Mouse (Mus musculus): ENCODE data around the gene Gm21981. TPM values are rescaled to one million over a fixed set of nuclear protein-coding genes. Genes with fewer than 3 reads are reported as not detected.
A peak's percentile ranks its signal among the peaks of the same experiment; 100 is the strongest.

The Gm21981 gene
- total RNA-seq, 1 experiment, result 0.36 TPM

DNA sequence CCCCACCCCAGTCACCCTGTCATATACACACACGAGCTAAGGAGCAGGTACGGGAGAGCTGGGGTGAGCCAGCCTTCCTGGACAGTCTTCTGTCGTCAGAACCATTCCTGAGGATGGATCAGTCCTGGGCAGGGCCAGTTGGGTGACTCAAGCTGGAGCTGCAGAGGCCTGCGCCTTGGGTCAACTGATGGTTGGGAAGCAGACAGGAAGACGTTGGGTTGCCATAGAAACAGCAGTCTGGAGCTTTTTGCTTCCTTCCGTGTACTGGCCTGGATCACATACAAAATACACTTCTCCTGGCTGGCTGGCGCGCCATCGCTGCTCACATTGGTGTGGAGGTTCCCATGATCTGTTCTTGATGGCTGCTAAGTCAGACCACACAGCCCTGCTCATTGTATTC is 7.5 kb upstream of the Gm21981 start:
- no peaks in the 10 kb centered on the region for H3K9me3 ChIP-seq (ENCODE audit: control insufficient read depth, insufficient read depth, low read depth, low read length)
- in situ Hi-C loops (cut with MboI; ENCODE audit: low sequenced_read_pairs in 2 of 2, unreplicated experiment in 2 of 2), result no loop called here
- no peak for DNase-seq (ENCODE audit: low read depth, low spot score)
- peaks cover 14% of the 10 kb centered on the region; the same call in 1 of the 2 replicates for H3K36me3 ChIP-seq (ENCODE audit: control insufficient read depth, insufficient read depth, low read length, poor library complexity, severe bottlenecking)
- peaks cover 0 to 27% of the 10 kb centered on the region in 2 experiments; a peak in 3 of 4 replicates for H3K4me1 ChIP-seq (ENCODE audit: control insufficient read depth in 2 of 2, insufficient read depth in 2 of 2, low read length in 2 of 2, poor library complexity in 1 of 2)
- no peak for TF ChIP-seq ZC3H11A (IDR thresholded peaks at IDR 0.05; ENCODE audit: borderline replicate concordance, low read depth, low read length)
- TF ChIP-seq HCFC1 (IDR thresholded peaks at IDR 0.05; ENCODE audit: borderline replicate concordance, insufficient read depth, low read length), result no peak
- H3K4me3 ChIP-seq (ENCODE audit: insufficient read depth in 1 of 2, low read depth in 1 of 2, low read length in 2 of 2, poor library complexity in 1 of 2, severe bottlenecking in 1 of 2), result no peak overlapping the region
- H3K9ac ChIP-seq (ENCODE audit: insufficient read depth, low read depth, low read length, poor library complexity, severe bottlenecking), result no peak overlapping the region
- no peak overlapping the region for H3K27ac ChIP-seq (ENCODE audit: insufficient read depth, low read depth, low read length, poor library complexity, severe bottlenecking)

DNA sequence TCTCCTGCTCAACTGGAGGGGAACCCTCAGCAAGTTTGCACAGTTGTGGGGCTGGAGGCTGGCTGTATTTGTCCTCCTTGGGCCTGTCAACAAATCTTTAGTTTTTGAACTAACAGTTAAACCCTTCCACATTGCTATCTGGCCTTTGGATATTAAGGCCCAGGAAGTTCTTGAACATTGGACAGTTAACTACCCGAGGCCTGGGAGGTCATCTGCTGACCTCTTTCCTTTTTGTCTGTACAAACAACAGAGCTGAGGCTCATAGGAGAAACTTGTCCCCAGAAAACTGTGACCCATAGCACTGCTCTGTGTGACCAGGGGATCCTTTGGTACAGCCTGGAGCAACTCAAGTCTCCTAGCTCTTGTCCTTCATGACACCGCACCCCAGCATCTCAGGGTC is 4.8 kb upstream of the Gm21981 start:
- H3K4me1 ChIP-seq (ENCODE audit: control insufficient read depth in 2 of 2, insufficient read depth in 2 of 2, low read length in 2 of 2, poor library complexity in 1 of 2), result peaks cover 0 to 17% of the 10 kb centered on the region in 2 experiments; a peak in 2 of 4 replicates
- H3K36me3 ChIP-seq (ENCODE audit: control insufficient read depth, insufficient read depth, low read length, poor library complexity, severe bottlenecking), result peaks cover 14% of the 10 kb centered on the region; the same call in 1 of the 2 replicates
- in situ Hi-C loops (cut with MboI; ENCODE audit: low sequenced_read_pairs in 2 of 2, unreplicated experiment in 2 of 2), result no loop called here
- no peak for TF ChIP-seq HCFC1 (IDR thresholded peaks at IDR 0.05; ENCODE audit: borderline replicate concordance, insufficient read depth, low read length)
- no peak for TF ChIP-seq CHD2 (IDR thresholded peaks at IDR 0.05; ENCODE audit: low read depth, low read length)
- no peak for TF ChIP-seq MAFK (IDR thresholded peaks at IDR 0.05; ENCODE audit: insufficient read depth, low read depth, low read length)
- TF ChIP-seq ZNF384 (IDR thresholded peaks at IDR 0.05; ENCODE audit: low read depth, low read length), result no peak
- no peak for TF ChIP-seq ZC3H11A (IDR thresholded peaks at IDR 0.05; ENCODE audit: borderline replicate concordance, low read depth, low read length)
- H3K27ac ChIP-seq (ENCODE audit: insufficient read depth, low read depth, low read length, poor library complexity, severe bottlenecking), result no peak overlapping the region
- H3K9ac ChIP-seq (ENCODE audit: insufficient read depth, low read depth, low read length, poor library complexity, severe bottlenecking), result no peak overlapping the region
- DNase-seq (ENCODE audit: low read depth, low spot score), result no peak
- H3K4me3 ChIP-seq (ENCODE audit: insufficient read depth in 1 of 2, low read depth in 1 of 2, low read length in 2 of 2, poor library complexity in 1 of 2, severe bottlenecking in 1 of 2), result no peak overlapping the region
- H3K9me3 ChIP-seq (ENCODE audit: control insufficient read depth, insufficient read depth, low read depth, low read length), result no peaks in the 10 kb centered on the region

DNA sequence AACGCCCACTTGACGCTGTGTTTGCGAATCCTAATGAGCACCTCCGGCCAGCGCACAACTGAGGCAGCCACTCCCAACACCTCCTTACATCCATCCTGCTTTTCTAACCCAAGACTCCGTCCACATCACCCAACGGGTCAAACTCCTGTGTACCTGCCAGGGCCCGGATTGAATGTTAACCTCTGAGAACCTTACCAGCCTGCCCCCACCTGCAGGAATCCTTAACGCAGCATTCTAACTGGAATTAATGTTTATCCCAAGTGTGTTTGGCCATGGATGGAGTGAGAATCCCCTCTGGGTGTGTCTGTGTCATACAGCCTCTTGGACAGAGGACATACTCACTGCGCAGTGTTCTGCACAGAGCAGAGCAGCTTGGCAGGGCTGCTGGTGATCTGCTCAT is 3.9 kb upstream of the Gm21981 start:
- in situ Hi-C loops (cut with MboI; ENCODE audit: low sequenced_read_pairs in 2 of 2, unreplicated experiment in 2 of 2), result no loop called here
- H3K36me3 ChIP-seq (ENCODE audit: control insufficient read depth, insufficient read depth, low read length, poor library complexity, severe bottlenecking), result peaks cover 14% of the 10 kb centered on the region; the same call in 1 of the 2 replicates
- no peak overlapping the region; the same call in 1 of the 2 replicates for H3K9ac ChIP-seq (ENCODE audit: insufficient read depth, low read depth, low read length, poor library complexity, severe bottlenecking)
- H3K4me1 ChIP-seq (ENCODE audit: control insufficient read depth in 2 of 2, insufficient read depth in 2 of 2, low read length in 2 of 2, poor library complexity in 1 of 2), result peaks cover 0 to 20% of the 10 kb centered on the region in 2 experiments; a peak in 2 of 4 replicates
- H3K4me3 ChIP-seq (ENCODE audit: insufficient read depth in 1 of 2, low read depth in 1 of 2, low read length in 2 of 2, poor library complexity in 1 of 2, severe bottlenecking in 1 of 2), result no peak overlapping the region
- no peak overlapping the region for H3K27ac ChIP-seq (ENCODE audit: insufficient read depth, low read depth, low read length, poor library complexity, severe bottlenecking)
- H3K9me3 ChIP-seq (ENCODE audit: control insufficient read depth, insufficient read depth, low read depth, low read length), result no peaks in the 10 kb centered on the region
- TF ChIP-seq ZNF384 (IDR thresholded peaks at IDR 0.05; ENCODE audit: low read depth, low read length) (no peak), ZC3H11A (IDR thresholded peaks at IDR 0.05; ENCODE audit: borderline replicate concordance, low read depth, low read length) (no peak), HCFC1 (IDR thresholded peaks at IDR 0.05; ENCODE audit: borderline replicate concordance, insufficient read depth, low read length) (no peak), MAFK (IDR thresholded peaks at IDR 0.05; ENCODE audit: insufficient read depth, low read depth, low read length) (no peak), CHD2 (IDR thresholded peaks at IDR 0.05; ENCODE audit: low read depth, low read length) (no peak)
- DNase-seq (ENCODE audit: low read depth, low spot score), result no peak

DNA sequence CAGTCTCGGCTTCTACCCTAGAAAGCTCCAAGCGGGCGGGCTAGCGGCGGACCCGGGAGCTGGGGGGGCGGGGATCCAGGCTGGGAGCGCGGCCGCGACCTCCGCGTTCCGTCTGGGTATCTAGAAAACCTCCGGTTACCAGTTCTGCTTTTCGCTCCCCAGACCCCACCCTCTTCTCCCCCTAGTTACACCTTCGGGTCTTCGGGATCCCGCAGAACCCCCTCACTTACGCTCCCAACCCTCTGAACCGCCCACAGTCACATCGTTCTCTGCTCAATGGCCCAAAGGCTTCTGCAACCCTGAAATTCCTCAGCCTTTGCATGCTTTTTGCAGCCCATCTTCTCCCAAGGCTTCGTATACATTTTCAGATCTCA is 1.1 kb upstream of the Gm21981 start:
- DNase-seq (ENCODE audit: low read depth, low spot score), result no peak
- in situ Hi-C loops (cut with MboI; ENCODE audit: low sequenced_read_pairs in 2 of 2, unreplicated experiment in 2 of 2), result no loop called here
- H3K4me1 ChIP-seq (ENCODE audit: control insufficient read depth in 2 of 2, insufficient read depth in 2 of 2, low read length in 2 of 2, poor library complexity in 1 of 2), result peaks cover 0 to 6% of the 10 kb centered on the region in 2 experiments; a peak in 1 of 4 replicates
- H3K4me3 ChIP-seq (ENCODE audit: insufficient read depth in 1 of 2, low read depth in 1 of 2, low read length in 2 of 2, poor library complexity in 1 of 2, severe bottlenecking in 1 of 2), result peak overlapping the region; percentile 86 to 90
- H3K27ac ChIP-seq (ENCODE audit: insufficient read depth, low read depth, low read length, poor library complexity, severe bottlenecking), result no peak overlapping the region
- H3K9me3 ChIP-seq (ENCODE audit: control insufficient read depth, insufficient read depth, low read depth, low read length), result no peaks in the 10 kb centered on the region
- TF ChIP-seq ZNF384 (IDR thresholded peaks at IDR 0.05; ENCODE audit: low read depth, low read length), result no peak
- no peak for TF ChIP-seq HCFC1 (IDR thresholded peaks at IDR 0.05; ENCODE audit: borderline replicate concordance, insufficient read depth, low read length)
- no peak for TF ChIP-seq CHD2 (IDR thresholded peaks at IDR 0.05; ENCODE audit: low read depth, low read length)
- no peak for TF ChIP-seq ZC3H11A (IDR thresholded peaks at IDR 0.05; ENCODE audit: borderline replicate concordance, low read depth, low read length)
- TF ChIP-seq MAFK (IDR thresholded peaks at IDR 0.05; ENCODE audit: insufficient read depth, low read depth, low read length), result no peak
- H3K9ac ChIP-seq (ENCODE audit: insufficient read depth, low read depth, low read length, poor library complexity, severe bottlenecking), result peak overlapping the region; percentile 77
- H3K36me3 ChIP-seq (ENCODE audit: control insufficient read depth, insufficient read depth, low read length, poor library complexity, severe bottlenecking), result peaks cover 7% of the 10 kb centered on the region; the same call in 1 of the 2 replicates

Data from ES-E14 (cell line).